Mouse (Mus musculus): Measurements from ENCODE around the gene Glt8d2. TPM values are rescaled to one million over a fixed set of nuclear protein-coding genes. Genes with fewer than 3 reads are reported as not detected.
A peak's percentile ranks its signal among the peaks of the same experiment; 100 is the strongest.
"Not testable (repeated sequence)": the region's sequence is repeated elsewhere in the genome, so short reads cannot be mapped to it uniquely, and the experiment has no call there.

Gene Glt8d2
- polyA plus RNA-seq, 1 experiment from 2014 or later, result 6.5 TPM

DNA sequence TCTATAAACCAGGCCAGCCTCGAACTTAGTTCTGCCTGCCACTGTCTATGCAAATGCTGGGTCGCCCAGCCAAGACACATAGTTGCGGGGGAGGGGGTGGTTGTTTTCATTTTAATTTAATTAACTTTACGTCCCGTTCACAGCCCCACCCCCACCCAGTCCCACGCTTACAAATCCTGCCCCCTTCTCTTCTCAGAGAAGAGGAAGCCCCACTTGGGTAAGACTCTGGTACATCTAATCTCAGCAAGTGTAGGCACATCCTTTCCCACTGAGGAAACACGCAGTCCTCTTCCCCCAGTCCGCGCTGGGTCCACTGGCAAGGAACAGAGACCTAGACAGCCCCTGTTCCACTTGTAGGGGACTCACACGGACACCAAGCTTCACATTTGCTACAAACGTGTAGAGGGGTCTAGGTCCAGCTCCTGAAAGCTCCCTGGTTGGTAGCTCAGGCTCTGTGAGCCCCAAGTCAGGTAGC is 61.3 kb downstream of the Glt8d2 start:
- Histone ChIP-seq H3K9ac (replicated peaks; ENCODE audit: low read length) (peak overlapping the region; percentile 78), H3K4me2 (ENCODE audit: low read depth, low read length) (peak overlapping the region; percentile 82), H3K36me3 (replicated peaks; ENCODE audit: control insufficient read depth, insufficient read depth, low read depth, low read length) (no peaks in the 10 kb centered on the region; the same call in 1 of the 2 replicates), H3K4me1 (ENCODE audit: control insufficient read depth, insufficient read depth, low read length) (no peaks in the 10 kb centered on the region), H3K27me3 (ENCODE audit: control insufficient read depth, insufficient read depth, low read length) (no peaks in the 10 kb centered on the region), H3K27ac (replicated peaks; ENCODE audit: low read depth, low read length) (peak overlapping the region; percentile 66), H3K9me3 (replicated peaks; ENCODE audit: control insufficient read depth, low read length) (no peaks in the 10 kb centered on the region), H3K4me3 (ENCODE audit: low read depth, low read length) (peak overlapping the region; percentile 55)
- DNase-seq (ENCODE audit: low spot score) (peak; percentile 30), ATAC-seq (replicated peaks; ENCODE audit: insufficient number of reproducible peaks, low FRiP score, low TSS enrichment, low read depth) (peak; percentile 31; the same call in 1 of the 2 replicates)
- WGBS, result 5% methylated on average over 11 of the region's 11 CpGs

DNA sequence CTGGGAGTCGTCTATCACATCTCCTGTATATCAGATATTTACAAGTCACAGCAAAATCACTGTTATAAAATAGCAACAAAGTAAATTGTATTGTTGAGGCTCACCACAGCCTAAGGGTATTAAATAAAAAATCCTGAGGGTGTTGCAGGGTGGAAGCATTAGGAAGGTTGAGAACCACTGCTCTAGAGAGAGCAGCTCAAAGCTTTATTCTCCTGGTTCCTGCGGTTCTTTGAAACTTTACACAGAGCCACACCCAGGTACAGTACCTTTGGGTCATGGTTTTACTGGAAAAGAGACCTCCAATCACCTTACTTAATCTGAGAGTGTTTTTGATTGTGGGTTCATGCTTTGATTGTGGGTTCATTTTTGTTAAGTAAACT is 66.9 kb downstream of the Glt8d2 start:
- WGBS, result 0% methylated on average over 2 of the region's 2 CpGs
- ATAC-seq (replicated peaks; ENCODE audit: insufficient number of reproducible peaks, low FRiP score, low TSS enrichment, low read depth), result not testable (repeated sequence)

DNA sequence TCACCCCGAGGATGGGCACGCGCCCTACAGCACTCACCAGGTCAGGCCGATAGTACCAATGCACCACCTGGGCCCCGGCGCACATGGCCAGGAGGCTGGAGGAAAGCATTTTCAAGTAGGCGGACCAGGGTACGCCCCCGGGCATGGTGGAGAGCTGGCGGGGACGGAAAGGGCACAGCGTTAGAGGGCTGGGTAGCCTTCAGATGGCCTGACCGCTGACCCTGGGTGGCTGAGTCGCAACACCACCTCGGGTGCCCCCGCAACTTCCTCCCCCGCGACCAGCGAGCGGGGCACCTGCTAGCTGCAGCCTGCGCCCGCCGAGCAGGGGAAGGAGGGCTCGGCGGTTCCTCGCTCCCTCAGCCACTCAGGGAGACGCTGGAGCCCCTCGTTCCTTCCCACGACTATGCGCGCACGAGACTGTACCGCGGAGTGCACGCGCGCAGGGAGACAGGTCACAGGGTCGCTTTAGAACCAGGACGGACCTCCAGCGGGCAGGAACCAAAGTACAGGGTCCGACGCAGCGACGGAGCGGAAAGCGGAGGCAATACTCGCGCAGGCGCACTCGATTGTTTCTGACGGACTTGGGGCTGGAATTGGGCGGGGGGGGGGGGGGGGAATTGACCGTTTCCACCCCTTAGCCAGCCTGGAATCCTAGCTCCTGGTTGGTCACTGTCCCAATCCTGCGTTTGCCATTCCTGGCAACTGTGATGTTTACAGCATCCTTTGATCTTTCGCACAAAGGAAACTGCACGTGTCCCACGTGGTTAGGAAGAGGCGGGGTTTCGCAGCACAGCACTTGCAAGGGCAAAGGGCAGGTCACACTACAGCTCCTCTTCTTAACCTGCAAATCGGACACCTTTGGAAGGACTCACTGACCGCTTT is 67.5 kb downstream of the Glt8d2 start, which contains the start of gene 1190007I07Rik:
TSS of gene 1190007I07Rik (minus strand) at position 558 of the 882 bp plus-strand sequence.
- Histone ChIP-seq H3K36me3 (replicated peaks; ENCODE audit: control insufficient read depth, insufficient read depth, low read depth, low read length) (no peaks in the 10 kb centered on the region), H3K9me3 (replicated peaks; ENCODE audit: control insufficient read depth, low read length) (no peaks in the 10 kb centered on the region), H3K4me2 (ENCODE audit: low read depth, low read length) (peak within 1 kb of the TSS; percentile 54), H3K27ac (replicated peaks; ENCODE audit: low read depth, low read length) (peak within 1 kb of the TSS; percentile 73), H3K27me3 (ENCODE audit: control insufficient read depth, insufficient read depth, low read length) (no peaks in the 10 kb centered on the region), H3K4me1 (ENCODE audit: control insufficient read depth, insufficient read depth, low read length) (no peaks in the 10 kb centered on the region), H3K9ac (replicated peaks; ENCODE audit: low read length) (peak within 1 kb of the TSS; percentile 76), H3K4me3 (ENCODE audit: low read depth, low read length) (peak within 1 kb of the TSS; percentile 58)
- peak; percentile 95 for DNase-seq (ENCODE audit: low spot score)
- peak; percentile 88 for ATAC-seq (replicated peaks; ENCODE audit: insufficient number of reproducible peaks, low FRiP score, low TSS enrichment, low read depth)
- WGBS, result under 1% methylated on average over 52 of the region's 61 CpGs

More for the DNA sequence above, 66.9 kb downstream of the Glt8d2 start:
- peak overlapping the region; percentile 58 for H3K4me3 ChIP-seq (ENCODE audit: low read depth, low read length)
- H3K9ac ChIP-seq (replicated peaks; ENCODE audit: low read length), result peak overlapping the region; percentile 76
- not testable (repeated sequence) for H3K9me3 ChIP-seq (replicated peaks; ENCODE audit: control insufficient read depth, low read length); H3K36me3 ChIP-seq (replicated peaks; ENCODE audit: control insufficient read depth, insufficient read depth, low read depth, low read length); H3K27me3 ChIP-seq (ENCODE audit: control insufficient read depth, insufficient read depth, low read length); DNase-seq (ENCODE audit: low spot score); H3K4me1 ChIP-seq (ENCODE audit: control insufficient read depth, insufficient read depth, low read length)
- H3K27ac ChIP-seq (replicated peaks; ENCODE audit: low read depth, low read length), result peak overlapping the region; percentile 73
- H3K4me2 ChIP-seq (ENCODE audit: low read depth, low read length), result peak overlapping the region; percentile 54

DNA sequence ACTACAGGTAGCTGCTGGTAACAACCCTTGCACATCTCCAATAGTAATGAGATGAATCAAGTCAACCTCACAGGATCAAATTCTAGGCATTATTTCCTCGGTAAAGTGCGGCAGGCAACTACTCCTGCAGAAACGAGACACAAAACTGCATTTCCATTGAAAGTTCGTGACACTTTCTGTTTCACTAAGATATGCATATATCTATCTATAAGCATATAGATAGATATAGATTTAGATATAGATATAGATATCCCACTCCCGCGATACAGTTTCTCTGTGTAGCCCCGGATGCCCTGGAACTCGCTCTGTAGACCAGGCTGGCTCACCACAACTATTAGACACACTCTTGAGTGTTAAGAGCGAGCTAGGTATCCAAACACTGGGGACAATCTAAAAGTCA is 68.2 kb downstream of the Glt8d2 start:
- H3K27me3 ChIP-seq (ENCODE audit: control insufficient read depth, insufficient read depth, low read length), result no peaks in the 10 kb centered on the region
- H3K4me1 ChIP-seq (ENCODE audit: control insufficient read depth, insufficient read depth, low read length), result no peaks in the 10 kb centered on the region
- no peak for ATAC-seq (replicated peaks; ENCODE audit: insufficient number of reproducible peaks, low FRiP score, low TSS enrichment, low read depth)
- H3K4me2 ChIP-seq (ENCODE audit: low read depth, low read length), result peak overlapping the region; percentile 54
- peak overlapping the region; percentile 76 for H3K9ac ChIP-seq (replicated peaks; ENCODE audit: low read length)
- no peak overlapping the region for H3K27ac ChIP-seq (replicated peaks; ENCODE audit: low read depth, low read length)
- WGBS, result 32% methylated on average over 9 of the region's 9 CpGs
- H3K36me3 ChIP-seq (replicated peaks; ENCODE audit: control insufficient read depth, insufficient read depth, low read depth, low read length), result no peaks in the 10 kb centered on the region
- H3K4me3 ChIP-seq (ENCODE audit: low read depth, low read length), result peak overlapping the region; percentile 58
- no peak for DNase-seq (ENCODE audit: low spot score)
- H3K9me3 ChIP-seq (replicated peaks; ENCODE audit: control insufficient read depth, low read length), result no peaks in the 10 kb centered on the region

Other genes with a start within 250 kb of the Glt8d2 start
- gene Gm1553, start 198.0 kb downstream of the Glt8d2 start, polyA plus RNA-seq (2014; fragmentation: Nextera tagmentation; extraction: Ambion mirVana), result not detected in 2 replicates
- gene 1190007I07Rik, start 67.4 kb downstream of the Glt8d2 start, polyA plus RNA-seq (2014; fragmentation: Nextera tagmentation; extraction: Ambion mirVana), result 39.0 and 41.2 TPM in 2 replicates
- 276 and 283 TPM in 2 replicates for gene Tdg, start 60.8 kb downstream of the Glt8d2 start, polyA plus RNA-seq (2014; fragmentation: Nextera tagmentation; extraction: Ambion mirVana)
- 29.9 and 36.5 TPM in 2 replicates for gene Hcfc2, start 5.5 kb upstream of the Glt8d2 start, polyA plus RNA-seq (2014; fragmentation: Nextera tagmentation; extraction: Ambion mirVana)
- gene Nfyb, start 73.5 kb upstream of the Glt8d2 start, polyA plus RNA-seq (2014; fragmentation: Nextera tagmentation; extraction: Ambion mirVana), result 71.8 and 104 TPM in 2 replicates
- 180 and 185 TPM in 2 replicates for gene Txnrd1, start 143.3 kb upstream of the Glt8d2 start, polyA plus RNA-seq (2014; fragmentation: Nextera tagmentation; extraction: Ambion mirVana)
- 0.58 and 0.81 TPM in 2 replicates for gene Eid3, start 176.0 kb upstream of the Glt8d2 start, polyA plus RNA-seq (2014; fragmentation: Nextera tagmentation; extraction: Ambion mirVana)